Mouse (Mus musculus): Measurements from ENCODE around the gene Ryr2. TPM values are rescaled to one million over a fixed set of nuclear protein-coding genes. Genes with fewer than 3 reads are reported as not detected.

The Ryr2 gene
- polyA plus RNA-seq, 1 experiment from 2014 or later: 8.4 TPM

- ATAC-seq (ENCODE audit: low FRiP score) (no peak), DNase-seq (ENCODE audit: low spot score) (no peak)
- Histone ChIP-seq H3K9ac (no peak overlapping the region), H3K4me1 (replicated peaks; ENCODE audit: control insufficient read depth, insufficient read depth, low read length) (no peaks in the 10 kb centered on the region), H3K27me3 (ENCODE audit: control insufficient read depth, insufficient read depth, low read length) (no peaks in the 10 kb centered on the region), H3K9me3 (ENCODE audit: control insufficient read depth, low read length) (no peaks in the 10 kb centered on the region), H3K4me2 (replicated peaks) (no peak overlapping the region), H3K4me3 (replicated peaks; ENCODE audit: low read length) (no peak overlapping the region), H3K36me3 (replicated peaks; ENCODE audit: control insufficient read depth, insufficient read depth) (no peaks in the 10 kb centered on the region), H3K27ac (no peak overlapping the region)
- 91% methylated on average over 5 of the region's 5 CpGs for WGBS
These were observed 73.5 kb downstream of the Ryr2 start for GRCm38 (mm10) chr13:12033272-12033671.

GRCm38 (mm10) chr13:12029841-12030240 is 76.9 kb downstream of the Ryr2 start:
- DNase-seq (ENCODE audit: low spot score): no peak
- Histone ChIP-seq H3K36me3 (replicated peaks; ENCODE audit: control insufficient read depth, insufficient read depth) (no peaks in the 10 kb centered on the region), H3K27ac (no peak overlapping the region), H3K4me2 (replicated peaks) (no peak overlapping the region), H3K4me3 (replicated peaks; ENCODE audit: low read length) (no peak overlapping the region), H3K27me3 (ENCODE audit: control insufficient read depth, insufficient read depth, low read length) (no peaks in the 10 kb centered on the region), H3K9me3 (ENCODE audit: control insufficient read depth, low read length) (no peaks in the 10 kb centered on the region), H3K4me1 (replicated peaks; ENCODE audit: control insufficient read depth, insufficient read depth, low read length) (no peaks in the 10 kb centered on the region), H3K9ac (no peak overlapping the region)
- 91% methylated on average over 7 of the region's 7 CpGs for whole genome bisulfite sequencing
- no peak; the same call in 1 of the 2 replicates for ATAC-seq (ENCODE audit: low FRiP score)

GRCm38 (mm10) chr13:12029326-12029725 is 77.4 kb downstream of the Ryr2 start:
- no peaks in the 10 kb centered on the region for H3K27me3 ChIP-seq (ENCODE audit: control insufficient read depth, insufficient read depth, low read length)
- DNase-seq (ENCODE audit: low spot score) (no peak), ATAC-seq (ENCODE audit: low FRiP score) (no peak)
- no peak overlapping the region for H3K4me3 ChIP-seq (replicated peaks; ENCODE audit: low read length)
- H3K9ac ChIP-seq: no peak overlapping the region
- no peaks in the 10 kb centered on the region for H3K36me3 ChIP-seq (replicated peaks; ENCODE audit: control insufficient read depth, insufficient read depth)
- 94% methylated on average over 4 of the region's 4 CpGs for WGBS
- H3K27ac ChIP-seq: no peak overlapping the region
- H3K4me2 ChIP-seq (replicated peaks): no peak overlapping the region
- H3K9me3 ChIP-seq (ENCODE audit: control insufficient read depth, low read length): no peaks in the 10 kb centered on the region
- H3K4me1 ChIP-seq (replicated peaks; ENCODE audit: control insufficient read depth, insufficient read depth, low read length): no peaks in the 10 kb centered on the region

GRCm38 (mm10) chr13:12018046-12018445 is 88.7 kb downstream of the Ryr2 start:
- H3K27ac ChIP-seq: no peak overlapping the region
- 0 out of 2 replicates have a peak, but pooled peaks have one; percentile 29 for ATAC-seq (ENCODE audit: low FRiP score)
- WGBS: 71% methylated on average over 9 of the region's 9 CpGs

GRCm38 (mm10) chr13:12013986-12014385 is 92.8 kb downstream of the Ryr2 start:
- Histone ChIP-seq H3K4me3 (replicated peaks; ENCODE audit: low read length) (no peak overlapping the region), H3K9ac (no peak overlapping the region), H3K27ac (no peak overlapping the region), H3K4me2 (replicated peaks) (no peak overlapping the region), H3K36me3 (replicated peaks; ENCODE audit: control insufficient read depth, insufficient read depth) (no peaks in the 10 kb centered on the region), H3K27me3 (ENCODE audit: control insufficient read depth, insufficient read depth, low read length) (no peaks in the 10 kb centered on the region), H3K4me1 (replicated peaks; ENCODE audit: control insufficient read depth, insufficient read depth, low read length) (no peaks in the 10 kb centered on the region), H3K9me3 (ENCODE audit: control insufficient read depth, low read length) (no peaks in the 10 kb centered on the region)
- WGBS: 82% methylated on average over 8 of the region's 8 CpGs
- DNase-seq (ENCODE audit: low spot score) (no peak), ATAC-seq (ENCODE audit: low FRiP score) (no peak)

More at GRCm38 (mm10) chr13:12018046-12018445, 88.7 kb downstream of the Ryr2 start:
- no peak overlapping the region for H3K4me2 ChIP-seq (replicated peaks)
- H3K27me3 ChIP-seq (ENCODE audit: control insufficient read depth, insufficient read depth, low read length): no peaks in the 10 kb centered on the region
- no peak for DNase-seq (ENCODE audit: low spot score)
- no peaks in the 10 kb centered on the region for H3K9me3 ChIP-seq (ENCODE audit: control insufficient read depth, low read length)
- no peak overlapping the region for H3K4me3 ChIP-seq (replicated peaks; ENCODE audit: low read length)
- no peak overlapping the region for H3K9ac ChIP-seq
- no peaks in the 10 kb centered on the region for H3K4me1 ChIP-seq (replicated peaks; ENCODE audit: control insufficient read depth, insufficient read depth, low read length)
- H3K36me3 ChIP-seq (replicated peaks; ENCODE audit: control insufficient read depth, insufficient read depth): no peaks in the 10 kb centered on the region

GRCm38 (mm10) chr13:12008995-12009689 is 97.6 kb downstream of the Ryr2 start:
- ATAC-seq (ENCODE audit: low FRiP score) (no peak), DNase-seq (ENCODE audit: low spot score) (peak; percentile 25)
- WGBS: 58% methylated on average over 6 of the region's 6 CpGs
- Histone ChIP-seq H3K36me3 (replicated peaks; ENCODE audit: control insufficient read depth, insufficient read depth) (no peaks in the 10 kb centered on the region), H3K9me3 (ENCODE audit: control insufficient read depth, low read length) (no peaks in the 10 kb centered on the region), H3K4me3 (replicated peaks; ENCODE audit: low read length) (no peak overlapping the region), H3K4me2 (replicated peaks) (no peak overlapping the region), H3K27me3 (ENCODE audit: control insufficient read depth, insufficient read depth, low read length) (no peaks in the 10 kb centered on the region), H3K4me1 (replicated peaks; ENCODE audit: control insufficient read depth, insufficient read depth, low read length) (no peaks in the 10 kb centered on the region), H3K9ac (no peak overlapping the region), H3K27ac (no peak overlapping the region)

GRCm38 (mm10) chr13:12007579-12007978 is 99.2 kb downstream of the Ryr2 start:
- H3K9me3 ChIP-seq (ENCODE audit: control insufficient read depth, low read length): no peaks in the 10 kb centered on the region
- DNase-seq (ENCODE audit: low spot score) (no peak), ATAC-seq (ENCODE audit: low FRiP score) (no peak)
- H3K4me3 ChIP-seq (replicated peaks; ENCODE audit: low read length): no peak overlapping the region
- WGBS: 59% methylated on average over 2 of the region's 2 CpGs
- H3K4me2 ChIP-seq (replicated peaks): no peak overlapping the region
- H3K27me3 ChIP-seq (ENCODE audit: control insufficient read depth, insufficient read depth, low read length): no peaks in the 10 kb centered on the region
- no peak overlapping the region for H3K9ac ChIP-seq
- no peaks in the 10 kb centered on the region for H3K4me1 ChIP-seq (replicated peaks; ENCODE audit: control insufficient read depth, insufficient read depth, low read length)
- no peaks in the 10 kb centered on the region for H3K36me3 ChIP-seq (replicated peaks; ENCODE audit: control insufficient read depth, insufficient read depth)
- H3K27ac ChIP-seq: no peak overlapping the region

GRCm38 (mm10) chr13:12001891-12002294 is 104.9 kb downstream of the Ryr2 start:
- ATAC-seq (ENCODE audit: low FRiP score) (peak; percentile 31; the same call in 1 of the 2 replicates), DNase-seq (ENCODE audit: low spot score) (no peak)
- H3K9me3 ChIP-seq (ENCODE audit: control insufficient read depth, low read length): no peaks in the 10 kb centered on the region
- H3K9ac ChIP-seq: no peak overlapping the region
- no peak overlapping the region for H3K4me2 ChIP-seq (replicated peaks)
- H3K27ac ChIP-seq: no peak overlapping the region
- no peaks in the 10 kb centered on the region for H3K27me3 ChIP-seq (ENCODE audit: control insufficient read depth, insufficient read depth, low read length)
- no peak overlapping the region for H3K4me3 ChIP-seq (replicated peaks; ENCODE audit: low read length)
- no peaks in the 10 kb centered on the region for H3K4me1 ChIP-seq (replicated peaks; ENCODE audit: control insufficient read depth, insufficient read depth, low read length)
- no peaks in the 10 kb centered on the region for H3K36me3 ChIP-seq (replicated peaks; ENCODE audit: control insufficient read depth, insufficient read depth)
- WGBS: 55% methylated on average over 3 of the region's 3 CpGs

GRCm38 (mm10) chr13:11999851-12000250 is 106.9 kb downstream of the Ryr2 start:
- H3K4me2 ChIP-seq (replicated peaks): no peak overlapping the region

GRCm38 (mm10) chr13:11997366-11997765 is 109.4 kb downstream of the Ryr2 start:
- Histone ChIP-seq H3K9me3 (ENCODE audit: control insufficient read depth, low read length) (no peaks in the 10 kb centered on the region), H3K4me1 (replicated peaks; ENCODE audit: control insufficient read depth, insufficient read depth, low read length) (no peaks in the 10 kb centered on the region), H3K4me3 (replicated peaks; ENCODE audit: low read length) (no peak overlapping the region), H3K36me3 (replicated peaks; ENCODE audit: control insufficient read depth, insufficient read depth) (no peaks in the 10 kb centered on the region), H3K4me2 (replicated peaks) (no peak overlapping the region), H3K27ac (no peak overlapping the region), H3K27me3 (ENCODE audit: control insufficient read depth, insufficient read depth, low read length) (no peaks in the 10 kb centered on the region), H3K9ac (no peak overlapping the region)
- DNase-seq (ENCODE audit: low spot score): no peak
- 82% methylated on average over 2 of the region's 2 CpGs for WGBS
- no peak for ATAC-seq (ENCODE audit: low FRiP score)

More at GRCm38 (mm10) chr13:11999851-12000250, 106.9 kb downstream of the Ryr2 start:
- Histone ChIP-seq H3K4me1 (replicated peaks; ENCODE audit: control insufficient read depth, insufficient read depth, low read length) (no peaks in the 10 kb centered on the region), H3K9me3 (ENCODE audit: control insufficient read depth, low read length) (no peaks in the 10 kb centered on the region), H3K9ac (no peak overlapping the region), H3K27ac (no peak overlapping the region), H3K36me3 (replicated peaks; ENCODE audit: control insufficient read depth, insufficient read depth) (no peaks in the 10 kb centered on the region), H3K27me3 (ENCODE audit: control insufficient read depth, insufficient read depth, low read length) (no peaks in the 10 kb centered on the region), H3K4me3 (replicated peaks; ENCODE audit: low read length) (no peak overlapping the region)
- ATAC-seq (ENCODE audit: low FRiP score) (no peak), DNase-seq (ENCODE audit: low spot score) (no peak)
- 71% methylated on average over 4 of the region's 4 CpGs for WGBS

Measured in hindbrain, embryonic 14.5 days (tissue).